Mouse (Mus musculus) brain, embryonic 14.5 days (tissue): ENCODE data around the gene Stoml3.

ENCODE experiments used
- CTCF ChIP-seq: fragments of 200-500 bp; IDR thresholded peaks from 2 replicates; pipeline ENCODE4 v1.5.1; 2012; ENCODE audit warnings: inconsistent platforms, mild to moderate bottlenecking, moderate library complexity, borderline replicate concordance; ENCODE audit not compliant: insufficient read depth, insufficient read length; ENCODE audit errors: extremely low read depth
- POLR2A ChIP-seq: fragments of 200-500 bp; IDR thresholded peaks from 2 replicates; pipeline ENCODE4 v1.6.1; 2012; ENCODE audit warnings: mild to moderate bottlenecking, inconsistent platforms, borderline replicate concordance; ENCODE audit not compliant: poor library complexity, insufficient read depth, insufficient read length, severe bottlenecking; ENCODE audit errors: extremely low read depth

DNA sequence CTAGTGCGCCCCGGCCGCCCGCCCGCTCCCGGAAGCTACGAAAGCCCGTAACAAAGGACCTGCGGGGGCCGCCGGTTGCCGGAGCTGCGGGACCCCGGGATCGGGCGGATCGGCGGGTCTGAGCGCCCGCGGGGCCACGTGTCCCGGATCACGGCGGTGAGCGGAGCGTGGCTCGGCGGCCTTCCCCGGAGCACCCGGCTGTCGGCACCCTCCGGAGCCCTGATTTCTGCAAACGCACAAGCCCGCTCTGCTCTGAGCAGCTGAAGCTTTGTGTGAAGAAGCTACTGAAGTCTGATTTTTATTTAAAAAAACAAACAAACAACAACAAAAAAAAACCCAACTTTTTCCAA, 24.7 kb upstream of the Stoml3 start:
- peak; percentile 50; the same call in 1 of the 2 replicates for TF ChIP-seq POLR2A
- TF ChIP-seq CTCF, result no peak
